Mouse (Mus musculus) cerebellum, postnatal 36 days (tissue): ENCODE measurements around the gene Prss8.
"Not testable (repeated sequence)": the region's sequence is repeated elsewhere in the genome, so short reads cannot be mapped to it uniquely, and the experiment has no call there.

ENCODE experiments used
- DNase-seq, 2 experiments: peaks; one replicate each; pipeline ENCODE4 v3.0.0; 2021 to 2022; ENCODE audit warnings: mixed read lengths in 2 of 2

The Prss8 gene

GRCm38 (mm10) chr7:127927726-127928125 lies 2.2 kb downstream of the Prss8 start:
- DNase-seq: no peak

- no peak for DNase-seq
Observed at GRCm38 (mm10) chr7:127926846-127927245, 3.1 kb downstream of the Prss8 start.

- no peak for DNase-seq
Observed at GRCm38 (mm10) chr7:127926066-127926465, 3.8 kb downstream of the Prss8 start.

GRCm38 (mm10) chr7:127925252-127925651 lies 4.7 kb downstream of the Prss8 start:
- no peak for DNase-seq

- no peak for DNase-seq
Observed at GRCm38 (mm10) chr7:127923714-127924113, 6.2 kb downstream of the Prss8 start.

- no peak for DNase-seq
Observed at GRCm38 (mm10) chr7:127922451-127923275, 7.2 kb downstream of the Prss8 start.

GRCm38 (mm10) chr7:127921516-127921915 lies 8.4 kb downstream of the Prss8 start:
- peak in 1 of 2 experiments; percentile 34 for DNase-seq

- no peak for DNase-seq
Observed at GRCm38 (mm10) chr7:127919290-127919689, 10.6 kb downstream of the Prss8 start.

GRCm38 (mm10) chr7:127918203-127918602 lies 11.7 kb downstream of the Prss8 start:
- peak; percentile 51 to 53 for DNase-seq

GRCm38 (mm10) chr7:127915293-127915692 lies 14.6 kb downstream of the Prss8 start:
- DNase-seq: no peak

GRCm38 (mm10) chr7:127912938-127913337 lies 17.0 kb downstream of the Prss8 start:
- DNase-seq: no peak

- peak; percentile 87 to 88 for DNase-seq
Observed at GRCm38 (mm10) chr7:127912190-127912871, 17.6 kb downstream of the Prss8 start, which contains the start of gene Kat8. Kat8 (plus strand) TSS chr7:127912516.

- no peak for DNase-seq
Observed at GRCm38 (mm10) chr7:127908656-127909055, 21.2 kb downstream of the Prss8 start.

- no peak for DNase-seq
Observed at GRCm38 (mm10) chr7:127907939-127908338, 22.0 kb downstream of the Prss8 start.

- DNase-seq: peak; percentile 70 to 79
Observed at GRCm38 (mm10) chr7:127903971-127904796, 25.7 kb downstream of the Prss8 start, which contains the start of gene Bckdk. Bckdk (plus strand) TSS chr7:127904082.

- DNase-seq: no peak
Observed at GRCm38 (mm10) chr7:127901772-127902171, 28.1 kb downstream of the Prss8 start.

GRCm38 (mm10) chr7:127899997-127900396 lies 29.9 kb downstream of the Prss8 start:
- DNase-seq: no peak

GRCm38 (mm10) chr7:127898179-127898956 lies 31.5 kb downstream of the Prss8 start:
- no peak for DNase-seq

- no peak for DNase-seq
Observed at GRCm38 (mm10) chr7:127897542-127897941, 32.4 kb downstream of the Prss8 start.

- peak; percentile 73 to 76 for DNase-seq
Observed at GRCm38 (mm10) chr7:127896384-127896783, 33.5 kb downstream of the Prss8 start.

- DNase-seq: not testable (repeated sequence)
Observed at GRCm38 (mm10) chr7:127895891-127896290, 34.0 kb downstream of the Prss8 start.

GRCm38 (mm10) chr7:127895442-127895841 lies 34.5 kb downstream of the Prss8 start, which contains the start of the genes Gm21974 and Vkorc1:
Gm21974 (minus strand) TSS chr7:127895454.
Vkorc1 (minus strand) TSS chr7:127895617.
- peak; percentile 95 to 97 for DNase-seq
